Mouse (Mus musculus): ENCODE data around the gene Fads2.

DNA sequence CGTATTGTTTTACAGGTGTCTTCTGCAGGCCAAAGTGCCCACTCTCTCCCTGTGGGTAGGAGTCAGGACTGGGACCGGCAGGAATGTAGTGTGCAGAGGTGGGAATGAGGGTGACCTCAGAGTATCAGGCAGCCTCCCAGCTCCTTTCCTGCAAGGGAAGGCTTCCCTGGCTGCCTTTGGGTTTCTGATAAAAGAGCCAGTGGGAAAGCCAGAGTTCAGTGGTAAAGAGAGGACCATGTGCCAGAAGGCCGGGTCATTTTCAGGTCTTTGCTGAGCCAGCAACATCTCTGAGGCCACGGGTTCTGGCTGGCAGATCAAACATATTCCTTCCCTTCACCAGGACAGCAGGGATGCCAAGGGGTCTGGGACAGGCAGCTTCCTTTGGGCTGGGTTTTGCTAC, 55.2 kb downstream of the Fads2 start:
- no peak for TF ChIP-seq CTCF (IDR thresholded peaks at IDR 0.05; ENCODE audit: borderline replicate concordance, insufficient read depth, low read depth, low read length)
- TF ChIP-seq POLR2A (IDR thresholded peaks at IDR 0.05; ENCODE audit: borderline replicate concordance, insufficient read depth, low read length) = no peak

Measured in cerebellum, adult 2 months (tissue).